Mouse (Mus musculus) kidney, postnatal 0 days (tissue): ENCODE data around the gene Tanc2. TPM values are rescaled to one million over a fixed set of nuclear protein-coding genes. Genes with fewer than 3 reads are reported as not detected.

ENCODE experiments used
- ATAC-seq: fragments of 200-750 bp; cut with Nextera tagmentation; replicated peaks from 2 replicates; pipeline ENCODE4 v1.8.0; 2017; ENCODE audit warnings: low read depth, moderate number of reproducible peaks, moderate TSS enrichment, moderate library complexity; ENCODE audit not compliant: low FRiP score
- DNase-seq: peaks from one replicate; pipeline ENCODE4 v3.0.0-alpha.2; 2016; ENCODE audit warnings: low spot score
- H3K27ac ChIP-seq: fragments of 300-500 bp; sonication (generic); 2 replicates; pipeline ENCODE4 v1.5.1; 2014; ENCODE audit warnings: mild to moderate bottlenecking
- H3K27me3 ChIP-seq: fragments of 300-500 bp; sonication (generic); 2 replicates; pipeline ENCODE4 v1.6.1; 2014; ENCODE audit warnings: low read length, mixed read lengths; ENCODE audit not compliant: insufficient read depth
- H3K36me3 ChIP-seq: fragments of 300-500 bp; sonication (generic); 2 replicates; pipeline ENCODE4 v1.6.1; 2014; ENCODE audit warnings: low read length, mixed read lengths; ENCODE audit not compliant: insufficient read depth
- H3K4me1 ChIP-seq: fragments of 300-500 bp; sonication (generic); replicated peaks from 2 replicates; pipeline ENCODE4 v1.6.1; 2014; ENCODE audit warnings: antibody characterized with exemption, low read length, mixed read lengths; ENCODE audit not compliant: insufficient read depth
- H3K4me2 ChIP-seq: fragments of 300-500 bp; sonication (generic); 2 replicates; pipeline ENCODE4 v1.6.1; 2014; ENCODE audit warnings: mild to moderate bottlenecking, low read length, moderate library complexity, mixed read lengths
- H3K4me3 ChIP-seq: fragments of 300-500 bp; sonication (generic); replicated peaks from 2 replicates; pipeline ENCODE4 v1.5.1; 2014; ENCODE audit warnings: low read depth, low read length
- H3K9ac ChIP-seq: fragments of 300-500 bp; sonication (generic); 2 replicates; pipeline ENCODE4 v1.6.1; 2014; ENCODE audit warnings: low read depth, low read length
- H3K9me3 ChIP-seq: fragments of 300-500 bp; sonication (generic); replicated peaks from 2 replicates; pipeline ENCODE4 v1.6.1; 2016; ENCODE audit warnings: low read length, inconsistent platforms, mixed read lengths
- CTCF ChIP-seq: IDR thresholded peaks from 2 replicates; pipeline ENCODE4 v1.5.1; 2016; ENCODE audit warnings: antibody characterized with exemption, low read depth, mild to moderate bottlenecking, moderate library complexity
- WGBS: fragments of 180-500 bp; shearing (Covaris S2); extraction: QIAGEN DNeasy Blood & Tissue Kit; methylation state at CpG from one replicate; pipeline ENCODE4 v1.1.7; 2014; 5-methylcytosine and 5-hydroxymethylcytosine counted together
- polyA plus RNA-seq: library from polyadenylated mRNA; unstranded; fragments of >200 nt; fragmentation: Nextera tagmentation; extraction: Ambion mirVana; gene quantifications from 2 replicates; pipeline ENCODE4 v1.2.1, GENCODE M21; 2015

Gene Tanc2
- polyA plus RNA-seq, 1 experiment from 2014 or later: 8.8 TPM

DNA sequence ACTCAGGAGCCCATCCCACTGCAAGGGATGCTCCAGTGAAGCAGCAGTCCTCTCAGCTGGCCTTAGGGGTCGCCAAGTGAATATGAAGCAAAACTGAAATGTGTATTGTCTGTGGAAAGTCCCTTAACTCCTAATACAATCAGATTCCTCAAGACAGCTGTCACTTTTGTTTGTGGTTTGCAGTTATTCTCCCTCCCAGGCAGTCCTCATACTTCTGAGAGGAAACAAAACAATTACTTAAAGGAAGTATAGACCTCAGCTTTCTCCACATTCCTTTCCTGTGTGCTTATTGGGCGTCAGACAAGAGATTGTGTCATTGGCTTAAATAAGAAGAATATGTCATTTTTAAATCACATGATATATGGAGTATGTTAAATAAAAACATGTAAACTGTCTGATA, 311.7 kb downstream of the Tanc2 start:
- H3K4me2 ChIP-seq: no peak overlapping the region
- ATAC-seq (no peak), DNase-seq (no peak)
- H3K27ac ChIP-seq: no peak overlapping the region
- H3K4me1 ChIP-seq: no peaks in the 10 kb centered on the region
- H3K9ac ChIP-seq: no peak overlapping the region
- no peaks in the 10 kb centered on the region for H3K27me3 ChIP-seq
- no peak overlapping the region for H3K4me3 ChIP-seq
- no peaks in the 10 kb centered on the region for H3K9me3 ChIP-seq
- H3K36me3 ChIP-seq: no peaks in the 10 kb centered on the region
- TF ChIP-seq CTCF: no peak
- WGBS: 75% methylated on average over 2 of the region's 2 CpGs

- Histone ChIP-seq H3K4me2 (no peak overlapping the region), H3K4me1 (no peaks in the 10 kb centered on the region), H3K4me3 (no peak overlapping the region), H3K9me3 (no peaks in the 10 kb centered on the region), H3K27ac (no peak overlapping the region), H3K27me3 (no peaks in the 10 kb centered on the region), H3K9ac (no peak overlapping the region), H3K36me3 (no peaks in the 10 kb centered on the region)
- no peak for TF ChIP-seq CTCF
- DNase-seq (no peak), ATAC-seq (no peak)
- 64% methylated on average over 1 of the region's 1 CpGs for WGBS
Observed at GRCm38 (mm10) chr11:105902956-105903355, 313.2 kb downstream of the Tanc2 start.

- no peak overlapping the region for H3K9ac ChIP-seq
- TF ChIP-seq CTCF: no peak
- no peak overlapping the region for H3K4me3 ChIP-seq
- no peaks in the 10 kb centered on the region for H3K4me1 ChIP-seq
- no peaks in the 10 kb centered on the region for H3K9me3 ChIP-seq
- no peak for ATAC-seq
- no peaks in the 10 kb centered on the region for H3K27me3 ChIP-seq
- 59% methylated on average over 4 of the region's 4 CpGs for WGBS
- peak; percentile 54 for DNase-seq
- no peak overlapping the region for H3K27ac ChIP-seq
- no peak overlapping the region for H3K4me2 ChIP-seq
- H3K36me3 ChIP-seq: 0 out of 2 replicates have a peak, but pooled peaks cover 2% of the 10 kb centered on the region
Observed at GRCm38 (mm10) chr11:105905529-105906213, 315.9 kb downstream of the Tanc2 start.

- Histone ChIP-seq H3K4me3 (no peak overlapping the region), H3K27me3 (no peaks in the 10 kb centered on the region), H3K27ac (no peak overlapping the region), H3K4me1 (no peaks in the 10 kb centered on the region), H3K4me2 (no peak overlapping the region), H3K9ac (no peak overlapping the region), H3K36me3 (0 out of 2 replicates have a peak, but pooled peaks cover 2% of the 10 kb centered on the region), H3K9me3 (no peaks in the 10 kb centered on the region)
- no peak for TF ChIP-seq CTCF
- ATAC-seq (no peak), DNase-seq (no peak)
- 95% methylated on average over 1 of the region's 1 CpGs for WGBS
Observed at GRCm38 (mm10) chr11:105907381-105907780, 317.6 kb downstream of the Tanc2 start.

- 87% methylated on average over 8 of the region's 8 CpGs for WGBS
- Histone ChIP-seq H3K9ac (no peak overlapping the region), H3K27ac (no peak overlapping the region), H3K4me2 (no peak overlapping the region), H3K9me3 (no peaks in the 10 kb centered on the region), H3K4me3 (no peak overlapping the region), H3K36me3 (0 out of 2 replicates have a peak, but pooled peaks cover 2% of the 10 kb centered on the region), H3K4me1 (no peaks in the 10 kb centered on the region), H3K27me3 (no peaks in the 10 kb centered on the region)
- no peak for DNase-seq
- no peak for TF ChIP-seq CTCF
- ATAC-seq: no peak
Observed at GRCm38 (mm10) chr11:105908926-105909325, 319.1 kb downstream of the Tanc2 start.

- no peak for TF ChIP-seq CTCF
- Histone ChIP-seq H3K9ac (no peak overlapping the region), H3K4me2 (no peak overlapping the region), H3K27me3 (no peaks in the 10 kb centered on the region), H3K36me3 (0 out of 2 replicates have a peak, but pooled peaks cover 2% of the 10 kb centered on the region), H3K4me3 (no peak overlapping the region), H3K9me3 (no peaks in the 10 kb centered on the region), H3K27ac (no peak overlapping the region), H3K4me1 (no peaks in the 10 kb centered on the region)
- DNase-seq (no peak), ATAC-seq (no peak)
- WGBS: 31% methylated on average over 2 of the region's 2 CpGs
Observed at GRCm38 (mm10) chr11:105909617-105910016, 319.8 kb downstream of the Tanc2 start.

DNA sequence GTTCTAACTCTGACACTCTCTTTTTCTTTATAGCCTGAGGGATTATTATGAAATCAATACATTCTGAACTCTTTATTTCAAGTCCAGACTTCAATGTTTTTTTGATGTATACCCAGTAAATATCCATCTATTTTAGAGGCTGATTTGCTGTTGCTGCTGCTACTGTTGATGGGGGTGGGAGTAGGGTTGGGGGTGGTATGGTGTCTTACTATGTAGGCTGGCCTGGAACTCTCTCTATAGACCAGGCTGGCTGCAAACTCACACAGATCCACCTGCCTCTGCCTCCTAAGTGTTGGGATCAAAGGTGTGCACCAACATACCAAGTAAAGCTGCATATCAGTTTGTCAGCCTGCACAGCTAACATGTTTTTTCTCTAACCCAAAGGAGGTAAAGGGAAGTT, 321.4 kb downstream of the Tanc2 start:
- TF ChIP-seq CTCF: no peak
- Histone ChIP-seq H3K4me1 (no peaks in the 10 kb centered on the region), H3K4me2 (no peak overlapping the region), H3K4me3 (no peak overlapping the region), H3K9ac (no peak overlapping the region), H3K27ac (no peak overlapping the region), H3K27me3 (no peaks in the 10 kb centered on the region), H3K9me3 (no peaks in the 10 kb centered on the region), H3K36me3 (0 out of 2 replicates have a peak, but pooled peaks cover 2% of the 10 kb centered on the region)
- ATAC-seq (no peak), DNase-seq (no peak)
